Mouse (Mus musculus) CD4-positive, CD25-positive, alpha-beta regulatory T cell, adult 2 months (primary cell): Measurements from ENCODE around the gene Elp5.
A peak's percentile ranks its signal among the peaks of the same experiment; 100 is the strongest.
"Not testable (repeated sequence)": the region's sequence is repeated elsewhere in the genome, so short reads cannot be mapped to it uniquely, and the experiment has no call there.

Experiments used
- DNase-seq: peaks from one replicate; pipeline ENCODE4 v3.0.0-alpha.2; 2012; ENCODE audit warnings: low read depth, low spot score

Elp5 gene

DNA sequence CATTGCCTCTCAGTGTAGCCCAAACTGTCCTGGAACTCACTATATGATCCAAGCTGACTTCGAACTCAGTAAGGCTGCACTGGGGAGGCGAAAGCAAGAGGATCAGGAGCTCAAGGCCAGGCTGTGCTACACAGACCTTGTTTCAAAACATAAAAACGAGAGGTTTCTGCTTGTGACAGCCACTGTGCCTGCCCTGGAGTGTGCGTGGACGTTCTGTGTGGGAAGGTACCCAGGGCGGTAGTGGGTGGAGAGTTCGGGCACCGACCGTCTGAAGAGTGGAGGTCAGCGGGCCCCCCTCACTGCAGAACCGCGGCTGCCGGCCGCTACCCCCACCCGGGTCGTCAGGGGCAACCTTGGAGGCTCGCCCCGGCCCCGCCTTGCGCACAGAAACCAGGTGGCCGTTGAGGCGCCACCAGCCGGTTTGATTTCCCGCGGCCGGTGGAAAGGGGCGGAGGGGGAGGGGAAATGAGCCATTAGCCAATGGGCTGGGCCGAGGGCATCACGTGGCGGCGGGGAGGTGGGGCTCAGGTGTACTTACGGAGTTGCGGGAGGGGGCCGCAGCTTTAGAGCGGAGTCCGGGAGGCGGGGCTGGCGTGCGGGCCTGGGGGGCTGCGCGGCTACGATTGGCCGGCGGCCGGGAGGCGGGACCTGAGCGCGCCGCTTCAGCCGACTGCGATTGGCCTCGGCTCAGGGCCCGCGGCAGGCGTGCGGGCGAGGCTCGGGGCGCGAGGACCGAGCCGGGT, 47.0 kb downstream of the Elp5 start, which contains the start of gene Ybx2:
Gene Ybx2, plus strand, starts transcription at position 660 of the 743 bp plus-strand sequence.
- DNase-seq: peak; percentile 89

DNA sequence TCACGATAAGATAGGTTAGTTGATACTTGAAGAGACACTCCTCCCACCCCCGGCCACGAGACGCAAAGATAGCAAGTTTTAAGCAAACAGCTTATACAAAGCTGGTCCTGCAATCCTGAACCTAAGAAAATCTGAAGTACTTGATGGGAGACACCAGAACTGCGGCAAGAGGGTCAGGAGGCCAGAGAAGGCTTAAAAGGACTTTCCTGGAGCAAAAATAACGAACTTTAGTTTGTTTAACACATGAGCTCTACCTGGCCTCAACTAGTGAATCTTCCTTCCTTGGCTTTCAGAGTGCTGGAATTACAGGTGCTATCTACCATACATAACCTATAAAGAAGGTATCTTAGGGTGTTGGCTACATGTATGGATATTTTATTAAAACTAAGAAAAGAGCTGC, 47.6 kb downstream of the Elp5 start:
- DNase-seq: no peak

DNA sequence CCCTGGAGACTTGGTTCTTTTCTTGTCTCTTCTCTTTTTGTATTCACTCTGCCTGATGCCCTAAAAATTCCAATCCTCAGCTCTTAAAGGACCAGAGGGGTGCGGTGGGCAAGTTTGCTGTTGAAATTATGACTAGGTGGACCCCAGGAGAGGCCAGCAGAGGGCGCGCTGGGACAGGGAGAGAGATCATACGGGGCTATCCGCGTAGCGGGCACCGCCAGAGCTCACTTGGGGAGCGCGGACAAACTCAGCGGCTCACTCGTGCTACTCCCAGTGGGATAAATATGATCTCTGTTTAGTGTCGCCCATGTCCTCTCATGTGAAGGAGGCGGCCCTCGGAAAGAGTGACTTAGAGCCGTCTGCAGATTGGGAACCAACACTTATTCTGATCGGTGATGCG, 48.1 kb downstream of the Elp5 start:
- DNase-seq: peak; percentile 93

DNA sequence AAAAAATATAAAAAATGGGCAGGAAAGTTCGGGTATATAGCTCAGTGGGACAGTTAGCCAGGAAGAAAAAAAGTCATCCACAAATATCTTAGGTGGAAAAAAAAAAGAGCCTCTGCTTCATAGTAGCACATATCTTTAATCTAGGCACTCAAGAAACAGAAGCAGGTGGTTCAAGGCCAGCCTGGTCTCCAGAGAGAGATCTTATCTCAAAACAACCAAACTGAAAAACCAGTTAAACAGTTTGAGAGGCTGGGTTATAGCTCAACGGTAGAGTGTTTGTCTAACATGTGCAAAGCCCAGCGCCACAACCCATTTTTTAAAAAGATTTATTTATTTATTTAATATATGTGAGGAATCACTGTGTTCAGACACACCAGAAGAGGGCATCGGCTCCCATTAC, 49.3 kb downstream of the Elp5 start:
- DNase-seq: no peak

DNA sequence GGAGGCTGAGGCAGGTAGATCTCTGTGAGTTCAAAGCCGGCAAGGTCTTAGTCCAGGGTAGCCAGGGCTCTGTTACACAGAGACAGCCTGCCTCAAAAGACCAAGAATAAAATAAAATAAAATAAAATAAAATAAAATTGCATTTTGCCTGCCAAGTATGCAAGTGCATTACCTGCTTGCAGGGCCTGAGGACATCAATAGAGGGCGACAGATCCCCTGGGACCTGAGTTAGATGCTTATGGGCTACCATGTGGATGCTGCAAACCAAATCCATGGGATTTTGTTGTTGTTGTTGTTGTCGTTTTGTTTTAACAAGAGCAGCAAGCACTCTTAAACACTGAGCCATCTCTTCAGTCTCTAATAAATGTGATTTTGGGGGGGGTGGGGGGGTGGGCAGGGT, 50.1 kb downstream of the Elp5 start:
- peak; percentile 52 for DNase-seq

DNA sequence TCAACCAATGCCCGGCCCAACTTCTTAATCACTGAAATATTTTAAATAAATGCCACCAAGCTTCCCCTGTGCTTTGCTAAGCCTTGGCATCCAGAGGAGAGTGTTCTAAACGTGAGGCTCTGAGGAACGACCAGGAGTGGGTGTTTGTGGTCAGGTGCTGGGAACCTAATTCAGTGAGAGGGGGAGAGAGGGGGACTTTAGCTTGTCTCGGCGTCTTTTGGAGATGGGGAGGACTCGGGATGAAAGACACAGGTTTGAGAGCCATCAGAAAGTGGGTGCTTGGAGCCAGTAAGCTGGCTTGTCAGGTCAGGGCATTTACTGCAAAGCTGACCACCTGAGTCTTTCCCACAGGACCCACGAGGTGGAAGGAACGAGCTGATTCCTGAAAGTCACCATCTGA, 50.5 kb downstream of the Elp5 start:
- DNase-seq: no peak

DNA sequence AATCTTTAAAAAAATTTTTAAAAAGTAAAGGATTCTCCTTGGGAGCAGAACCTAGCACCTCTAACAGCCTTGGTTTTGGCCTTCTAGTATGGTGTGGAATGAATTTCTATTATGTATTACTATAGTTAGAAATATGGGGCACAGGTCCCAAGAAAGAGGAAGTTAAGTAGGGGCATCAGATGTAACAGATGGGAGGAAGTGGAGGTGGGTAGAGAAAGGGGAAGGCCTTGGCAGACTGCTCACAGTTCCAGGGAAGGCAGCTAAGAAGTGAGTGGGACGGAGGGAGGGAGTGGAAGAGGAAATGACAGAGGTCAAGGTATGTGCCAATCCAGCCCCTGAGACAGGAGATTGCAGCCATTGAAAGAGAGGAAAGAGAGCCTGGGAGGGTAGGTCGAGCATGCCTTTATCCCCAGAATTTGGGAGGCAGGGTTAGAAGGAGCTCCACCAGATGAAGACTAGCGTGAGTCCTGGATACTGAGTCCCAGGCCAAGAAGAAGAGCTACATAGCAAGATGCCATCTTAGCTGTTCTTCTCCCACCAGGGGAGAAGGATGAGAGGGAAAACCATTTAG, 51.3 kb downstream of the Elp5 start:
- no peak for DNase-seq

DNA sequence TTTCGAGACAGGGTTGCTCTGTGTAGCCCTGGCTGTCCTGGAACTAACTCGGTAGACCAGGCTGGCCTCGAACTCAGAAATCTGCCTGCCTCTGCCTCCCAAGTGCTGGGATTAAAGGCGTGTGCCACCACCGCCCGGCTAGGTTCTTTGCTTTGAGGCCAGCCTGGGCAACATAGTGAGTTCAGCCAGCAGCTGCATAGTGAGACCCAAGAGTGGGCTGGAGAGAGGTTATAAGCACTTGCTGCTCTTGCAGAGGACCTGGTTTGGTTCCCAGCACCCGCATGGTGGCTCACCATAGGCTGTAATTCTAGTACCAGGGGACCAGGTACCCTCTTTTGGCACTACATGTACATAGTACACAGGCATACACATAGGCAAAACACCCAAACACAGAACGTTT, 52.1 kb downstream of the Elp5 start:
- DNase-seq: not testable (repeated sequence)

DNA sequence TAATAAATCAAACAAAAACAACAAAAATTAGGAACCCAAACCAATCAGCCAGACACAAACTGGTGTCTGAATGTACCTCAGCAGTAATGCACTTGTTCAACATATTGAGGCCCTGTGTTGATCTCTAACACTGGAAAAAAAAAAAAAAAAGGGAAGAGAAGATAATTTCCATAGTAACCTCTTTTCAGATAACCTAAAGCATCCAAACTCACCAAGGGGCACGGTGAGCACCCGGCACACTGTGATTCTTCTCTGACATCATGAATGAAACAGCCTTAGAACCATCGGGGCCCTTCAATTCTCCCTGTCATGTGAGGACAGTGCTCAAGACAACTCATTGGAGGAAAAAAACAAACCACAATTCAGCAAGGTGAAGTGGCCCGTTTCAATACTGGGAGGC, 52.6 kb downstream of the Elp5 start:
- DNase-seq: no peak

DNA sequence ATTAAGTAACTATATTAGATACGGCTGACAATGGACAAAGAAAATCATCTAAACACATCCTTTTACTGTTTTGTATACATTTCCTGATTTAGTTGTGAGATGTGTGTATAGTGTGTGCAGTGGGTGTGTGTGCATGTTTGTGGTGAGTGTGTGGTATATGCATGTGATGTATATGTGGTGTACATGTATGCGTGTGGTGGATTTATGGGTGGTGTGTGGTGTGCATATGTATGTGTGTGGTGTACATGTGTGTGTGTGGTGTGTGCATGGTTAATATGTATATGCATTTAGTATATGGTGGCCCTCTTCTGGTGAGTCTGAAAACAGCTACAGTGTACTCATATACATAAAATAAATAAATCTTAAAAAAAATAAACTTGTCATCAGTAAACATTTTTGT, 54.8 kb downstream of the Elp5 start:
- peak; percentile 22 for DNase-seq

DNA sequence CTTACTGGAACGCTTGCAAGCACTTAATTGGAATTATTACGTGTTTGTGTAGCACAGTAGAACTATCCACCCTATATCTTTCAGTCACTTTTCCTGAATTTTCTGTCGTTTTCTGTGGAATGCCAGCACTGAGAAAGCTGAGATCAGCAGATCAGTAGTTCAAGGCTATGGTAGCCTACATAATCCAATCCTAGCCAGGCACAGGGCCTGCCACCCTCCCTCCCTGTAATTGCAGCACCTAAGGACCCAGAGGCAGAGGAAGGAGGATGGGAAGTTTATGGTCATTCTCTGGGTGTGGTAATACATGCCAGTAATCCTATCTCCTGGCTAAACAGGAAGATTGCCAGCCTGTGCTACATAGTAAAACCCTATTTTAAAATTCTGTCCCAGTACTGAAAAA, 59.5 kb downstream of the Elp5 start:
- no peak for DNase-seq

DNA sequence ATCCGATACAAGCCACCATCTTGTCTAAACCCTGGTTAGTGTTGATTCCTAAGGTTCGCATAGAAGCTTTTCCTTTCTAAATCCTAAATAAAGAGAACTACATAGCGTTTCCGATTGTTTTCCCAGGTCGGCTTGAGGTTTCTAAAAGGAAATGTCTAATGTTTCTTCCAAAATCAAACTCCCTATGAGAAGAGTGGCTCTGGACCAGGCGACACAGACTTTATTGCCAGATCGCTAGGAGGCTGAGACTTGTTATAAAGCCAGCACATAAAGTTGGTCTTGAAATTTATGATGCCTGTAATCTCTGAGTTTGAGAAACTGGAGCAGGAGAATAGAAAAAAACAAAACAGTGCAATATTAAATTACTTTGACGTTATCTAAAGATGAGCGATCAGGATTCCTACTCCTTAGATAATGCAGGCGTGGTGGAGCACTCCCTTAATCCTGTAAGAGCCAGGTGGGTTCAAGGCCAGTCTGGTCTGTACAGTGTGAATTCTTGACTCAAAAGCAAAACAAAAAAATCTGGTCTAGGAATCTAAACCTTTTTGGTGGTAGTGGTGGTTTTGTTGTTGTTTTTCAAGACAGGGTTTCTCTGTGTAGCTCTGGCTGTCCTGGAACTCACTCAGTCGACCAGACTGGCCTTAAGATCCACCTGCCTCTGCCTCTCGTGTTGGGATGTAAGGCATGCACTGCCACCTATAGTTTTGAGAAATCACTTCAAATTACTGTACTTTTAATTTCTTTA, 60.1 kb downstream of the Elp5 start:
- DNase-seq: peak; percentile 61

DNA sequence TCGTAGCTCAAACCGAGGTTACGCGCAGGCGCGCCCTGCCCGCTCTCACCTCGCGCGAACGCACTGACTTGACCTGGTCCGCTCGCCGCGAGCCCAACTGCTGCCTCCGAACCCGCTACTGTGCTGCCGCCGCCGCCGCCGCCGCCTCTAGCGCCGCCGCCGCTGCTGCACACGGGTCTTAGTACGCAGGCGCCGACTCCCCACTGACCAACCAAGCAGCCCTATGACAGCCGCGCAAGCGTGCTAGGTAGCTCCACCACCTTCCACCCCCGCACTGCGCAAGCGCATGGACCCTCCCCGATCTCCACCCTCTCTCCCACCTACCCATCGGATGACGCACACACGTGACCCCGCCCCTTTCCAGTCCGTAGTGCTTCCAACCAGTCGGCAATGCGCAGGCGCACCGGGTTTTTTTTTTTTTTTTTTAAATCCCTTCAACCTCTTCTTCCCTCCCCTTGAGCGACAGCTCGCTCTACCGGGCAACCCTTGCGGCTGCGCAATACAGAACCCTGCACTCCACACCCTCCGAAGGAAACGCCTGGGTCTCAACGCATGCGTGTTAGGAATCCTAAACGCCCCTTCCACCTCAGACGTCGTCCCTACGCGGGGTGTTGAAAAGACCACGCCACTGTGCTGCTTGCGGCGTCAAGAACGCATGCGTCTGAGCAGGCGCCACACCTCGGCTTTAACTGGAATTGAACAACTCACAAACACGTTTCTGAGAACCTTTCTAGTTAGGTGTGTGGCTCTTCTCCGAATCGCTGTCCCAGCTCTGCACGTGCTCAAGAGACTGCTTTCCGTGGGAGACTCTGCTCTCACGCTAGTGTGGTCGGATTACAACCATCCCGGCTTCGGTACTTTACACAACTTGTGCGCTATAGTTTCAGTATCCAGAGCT, 61.0 kb downstream of the Elp5 start, which contains the start of gene Eif5a:
Gene Eif5a, minus strand, starts transcription at position 845 of the 898 bp plus-strand sequence.
- DNase-seq: peak; percentile 100

DNA sequence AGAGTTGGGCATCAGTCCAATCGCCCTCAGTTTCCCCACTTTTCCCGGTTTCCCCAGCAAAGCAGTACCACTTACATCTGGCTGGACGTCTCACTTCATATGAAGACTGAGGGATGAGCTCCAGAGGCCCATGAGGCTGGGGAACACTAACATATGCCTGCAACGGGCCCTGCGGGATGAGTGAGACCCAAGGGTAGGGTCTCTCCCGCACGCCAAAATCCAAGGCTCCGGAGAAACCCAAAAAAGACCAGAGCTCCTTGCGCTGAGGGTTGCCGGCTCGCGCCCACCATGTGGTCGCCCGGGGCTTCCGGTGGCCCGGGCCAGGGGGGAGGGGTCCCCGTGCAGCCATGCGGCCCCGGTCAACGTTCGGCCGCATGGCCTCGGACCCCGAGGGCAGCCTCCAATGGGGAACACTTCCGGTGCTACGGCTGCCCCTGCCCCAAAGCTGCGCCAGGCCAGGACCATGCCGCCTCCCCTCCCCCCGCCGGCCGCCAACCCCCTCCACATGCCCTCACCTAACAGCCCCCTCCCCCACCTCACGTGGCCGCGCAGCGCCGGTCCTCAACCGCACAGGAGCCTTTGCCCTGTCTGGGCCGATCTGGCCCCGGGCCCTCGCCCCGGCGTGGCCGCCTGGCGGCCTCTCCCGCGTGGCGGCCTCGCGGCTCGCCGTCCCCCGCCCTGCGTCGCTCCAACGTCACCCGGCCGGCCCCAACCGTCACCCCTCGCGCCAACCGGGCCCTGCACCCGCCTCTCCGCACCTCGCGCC, 61.9 kb downstream of the Elp5 start:
- DNase-seq: peak; percentile 71

DNA sequence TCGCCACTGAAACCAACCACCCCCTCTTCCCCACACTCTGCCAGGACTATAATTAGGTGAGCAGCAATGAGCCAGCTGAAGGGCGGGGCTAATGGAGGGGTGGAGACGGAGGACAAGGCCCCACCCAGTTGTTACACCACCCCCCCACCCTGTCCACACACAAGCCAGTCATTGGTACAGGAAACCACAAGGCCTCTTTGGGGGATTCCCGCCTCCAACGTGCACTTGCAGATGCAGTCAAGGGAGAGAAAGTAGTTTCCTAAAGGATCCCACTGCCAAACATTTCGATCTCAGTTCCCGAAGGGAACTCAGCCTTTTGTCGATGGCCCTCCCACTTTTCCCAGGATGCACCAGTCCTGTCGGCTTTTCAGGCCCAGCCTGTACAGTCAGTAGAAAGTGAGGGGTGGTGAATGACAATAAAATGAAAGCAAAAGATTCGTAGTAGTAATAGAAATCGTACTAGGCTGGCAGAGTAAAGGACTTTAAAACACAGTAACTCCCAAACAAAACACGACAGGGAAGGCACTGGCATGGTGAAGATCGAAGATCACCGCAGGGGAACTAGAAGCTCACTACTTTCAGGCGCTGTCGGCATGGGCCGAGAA, 62.6 kb downstream of the Elp5 start:
- peak; percentile 93 for DNase-seq

DNA sequence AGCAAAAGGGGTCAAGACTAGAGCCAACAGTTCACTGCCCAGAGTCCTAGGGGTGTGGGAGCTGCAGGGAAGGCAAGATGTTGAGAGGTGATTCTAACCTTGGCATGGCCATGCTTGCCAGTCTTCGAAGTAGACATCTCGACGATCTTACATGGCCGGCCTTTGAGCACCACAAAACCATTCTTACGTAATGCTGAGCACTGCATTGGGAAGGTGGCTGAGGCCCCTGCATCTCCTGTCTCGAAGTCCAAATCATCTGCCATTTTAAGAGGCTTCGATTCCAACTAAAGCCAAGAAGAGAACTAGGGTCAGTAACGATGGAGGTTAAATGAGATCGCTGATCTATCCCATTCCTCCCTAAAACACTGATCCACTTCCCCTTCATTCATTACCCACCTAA, 63.3 kb downstream of the Elp5 start:
- no peak for DNase-seq
